Mouse (Mus musculus): ENCODE data around the gene Syne3.
A peak's percentile ranks its signal among the peaks of the same experiment; 100 is the strongest.

The Syne3 gene

GRCm38 (mm10) chr12:105009370-105010212 is at the start of gene Syne3:
Gene Syne3 (minus strand): TSS chr12:105009809.
- DNase-seq (ENCODE audit: low read depth, low spot score): peak; percentile 57

GRCm38 (mm10) chr12:105055308-105055707 is 45.7 kb upstream of the Syne3 start:
- no peak for DNase-seq (ENCODE audit: low read depth, low spot score)

GRCm38 (mm10) chr12:105054041-105054440 is 44.4 kb upstream of the Syne3 start:
- peak; percentile 94 for DNase-seq (ENCODE audit: low read depth, low spot score)

GRCm38 (mm10) chr12:105050898-105051297 is 41.3 kb upstream of the Syne3 start:
- DNase-seq (ENCODE audit: low read depth, low spot score): peak; percentile 68

- DNase-seq (ENCODE audit: low read depth, low spot score): no peak
Measured at GRCm38 (mm10) chr12:105049813-105050212, 40.2 kb upstream of the Syne3 start.

GRCm38 (mm10) chr12:105048301-105048863 is 38.8 kb upstream of the Syne3 start:
- peak; percentile 78 for DNase-seq (ENCODE audit: low read depth, low spot score)

GRCm38 (mm10) chr12:105044775-105045174 is 35.2 kb upstream of the Syne3 start:
- no peak for DNase-seq (ENCODE audit: low read depth, low spot score)

GRCm38 (mm10) chr12:105043081-105043480 is 33.5 kb upstream of the Syne3 start:
- peak; percentile 56 for DNase-seq (ENCODE audit: low read depth, low spot score)

GRCm38 (mm10) chr12:105040950-105041349 is 31.3 kb upstream of the Syne3 start:
- no peak for DNase-seq (ENCODE audit: low read depth, low spot score)

GRCm38 (mm10) chr12:105039578-105040289 is 30.1 kb upstream of the Syne3 start:
- no peak for DNase-seq (ENCODE audit: low read depth, low spot score)

- DNase-seq (ENCODE audit: low read depth, low spot score): no peak
Measured at GRCm38 (mm10) chr12:105038918-105039317, 29.3 kb upstream of the Syne3 start.

- DNase-seq (ENCODE audit: low read depth, low spot score): no peak
Measured at GRCm38 (mm10) chr12:105038211-105038610, 28.6 kb upstream of the Syne3 start.

GRCm38 (mm10) chr12:105034130-105034769 is 24.6 kb upstream of the Syne3 start:
- no peak for DNase-seq (ENCODE audit: low read depth, low spot score)

GRCm38 (mm10) chr12:105032832-105033775 is 23.5 kb upstream of the Syne3 start:
- DNase-seq (ENCODE audit: low read depth, low spot score): peak; percentile 46

GRCm38 (mm10) chr12:105032147-105032831 is 22.7 kb upstream of the Syne3 start, which contains the start of gene Glrx5:
Gene Glrx5 (plus strand): TSS chr12:105032688.
- peak; percentile 100 for DNase-seq (ENCODE audit: low read depth, low spot score)

- DNase-seq (ENCODE audit: low read depth, low spot score): peak; percentile 33
Measured at GRCm38 (mm10) chr12:105031081-105032058, 21.8 kb upstream of the Syne3 start.

- DNase-seq (ENCODE audit: low read depth, low spot score): no peak
Measured at GRCm38 (mm10) chr12:105029890-105030289, 20.3 kb upstream of the Syne3 start.

GRCm38 (mm10) chr12:105027323-105027991 is 17.8 kb upstream of the Syne3 start:
- DNase-seq (ENCODE audit: low read depth, low spot score): peak; percentile 92

Data from R1 (cell line).